Mouse (Mus musculus) bone marrow macrophage, adult 2 months (primary cell): ENCODE results near the gene Fam170b.

Experiments
- CTCF ChIP-seq: IDR thresholded peaks from 2 replicates; pipeline ENCODE4 v1.5.1; 2012; ENCODE audit warnings: low read depth, mild to moderate bottlenecking, low read length, moderate library complexity
- POLR2A ChIP-seq: IDR thresholded peaks from 2 replicates; pipeline ENCODE4 v1.6.1; 2012; ENCODE audit warnings: mild to moderate bottlenecking, low read depth, low read length, borderline replicate concordance

- no peak for TF ChIP-seq POLR2A
- TF ChIP-seq CTCF, result no peak
Measured at GRCm38 (mm10) chr14:32842052-32842451, 8.3 kb downstream of the Fam170b start.
